ENCODE assay signal across 12 mouse cellular contexts in genomic region chr10:117026176-117026575, GRCm38 (mm10). TPM values are rescaled to one million over a fixed set of nuclear protein-coding genes. Genes with fewer than 3 reads are reported as not detected.
"Had no signal": no experiment of that assay in that cellular context is flagged by ENCODE, and none has a peak within 500 bp of the region (broad histone marks: within the 10 kb centered on the region; RNA-seq: fewer than 3 reads in every experiment).

No protein-coding gene starts in this region.

- ATAC-seq: lung, postnatal 0 days had no signal

- DNase-seq: kidney, postnatal 25 days; layer of hippocampus, postnatal 36 days; lung, adult 18-20 months; lung, postnatal 36 days; spleen, adult 18-20 months; thymus, adult 2 months; thymus, postnatal 36 days had no signal

RNA-seq across cellular contexts. Expression of gene Lrrc10, which starts 19.0 kb away (rescaled TPM):
- total RNA-seq: left cerebral cortex, postnatal 25 days; midbrain, postnatal 0 days; neutrophil, adult 5-6 weeks had no signal

RNA-seq across cellular contexts. Expression of gene Best3, which starts 40.1 kb away (rescaled TPM):
- total RNA-seq: neutrophil, adult 5-6 weeks had no signal

RNA-seq across cellular contexts. Expression of gene Gm10271, which starts 53.8 kb away (rescaled TPM):
- total RNA-seq: layer of hippocampus, postnatal 36 days; left cerebral cortex, adult 8-10 months; left cerebral cortex, postnatal 25 days; midbrain, postnatal 0 days; neutrophil, adult 5-6 weeks had no signal
